Mouse (Mus musculus) Patski (cell line): Measurements from ENCODE around the gene Srrm3. TPM values are rescaled to one million over a fixed set of nuclear protein-coding genes. Genes with fewer than 3 reads are reported as not detected.

Experiments used
- ATAC-seq: fragments of 100-300 bp; one replicate; pipeline ENCODE4 v1.8.0; 2021
- CTCF ChIA-PET: fragments of 350-600 bp; sonication (Branson Sonifier 250); formaldehyde crosslinking; loops from one replicate; lab custom pipeline; 2022; ENCODE audit warnings: inconsistent platforms; lab: Charles Lee
- POLR2A ChIA-PET: fragments of 350-600 bp; sonication (Branson Sonifier 250); formaldehyde crosslinking; loops from one replicate; lab custom pipeline; 2022; ENCODE audit warnings: antibody characterized with exemption, inconsistent platforms; lab: Charles Lee
- DNase-seq: peaks from one replicate; pipeline ENCODE4 v3.0.0-alpha.2; 2011; ENCODE audit warnings: low read depth, low spot score
- H3K27me3 ChIP-seq: fragments of 371-371 bp; one replicate; pipeline ENCODE4 v1.5.1; 2021
- CTCF ChIP-seq: fragments of 100-300 bp; IDR thresholded peaks from one replicate; pipeline ENCODE4 v1.5.1; 2021
- in situ Hi-C: fragments of 300-500 bp; cut with MboI; formaldehyde crosslinking; loops from 3 replicates; pipeline ENCODE4 v1.11.1; 2018; ENCODE audit warnings: low pct_unique_long_range_greater_than_20kb, mixed read lengths
- polyA plus RNA-seq: library from polyadenylated mRNA; unstranded; gene quantifications from one replicate; pipeline ENCODE4 v1.2.3, GENCODE M21; 2021

Gene Srrm3
- polyA plus RNA-seq, 1 experiment from 2014 or later = 0.01 TPM

DNA sequence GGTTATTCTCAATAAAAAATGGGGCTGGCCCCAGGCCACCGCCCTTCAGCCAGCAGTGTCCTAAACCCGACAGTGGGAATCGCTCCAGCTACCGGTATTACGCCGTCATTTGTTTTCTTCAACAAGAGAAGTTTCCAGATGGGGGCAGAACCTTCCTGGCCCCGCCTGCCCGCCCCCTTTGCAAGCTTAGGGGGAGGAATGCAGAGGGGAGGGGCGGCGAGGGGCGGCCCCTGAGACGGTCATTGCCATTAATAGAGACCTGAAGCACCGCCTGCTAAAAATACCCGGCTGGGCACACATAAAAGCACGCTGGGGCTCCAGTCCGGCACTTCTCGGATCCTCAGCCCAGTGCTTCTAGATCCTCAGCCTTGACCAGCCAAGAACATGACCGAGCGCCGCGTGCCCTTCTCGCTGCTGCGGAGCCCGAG, 81.0 kb downstream of the Srrm3 start, which contains the start of gene Hspb1:
Gene Hspb1, plus strand, starts transcription at position 245 of the 428 bp plus-strand sequence.
- DNase-seq = peak; percentile 74
- CTCF ChIA-PET = interaction anchor here (1.3 to 1.4 kb wide), 2 partner anchors 10 kb away, joined by 4 to 5 read pairs; no protein-coding TSS in a partner anchor
- TF ChIP-seq CTCF = no peak
- ATAC-seq = peak; percentile 71
- POLR2A ChIA-PET = interaction anchor here (0.7 to 1.3 kb wide), 4 partner anchors 9 to 955 kb away, joined by 3 to 8 read pairs (median 6); no protein-coding TSS in a partner anchor
- no peaks in the 10 kb centered on the region for H3K27me3 ChIP-seq
- in situ Hi-C loops = no loop called here

DNA sequence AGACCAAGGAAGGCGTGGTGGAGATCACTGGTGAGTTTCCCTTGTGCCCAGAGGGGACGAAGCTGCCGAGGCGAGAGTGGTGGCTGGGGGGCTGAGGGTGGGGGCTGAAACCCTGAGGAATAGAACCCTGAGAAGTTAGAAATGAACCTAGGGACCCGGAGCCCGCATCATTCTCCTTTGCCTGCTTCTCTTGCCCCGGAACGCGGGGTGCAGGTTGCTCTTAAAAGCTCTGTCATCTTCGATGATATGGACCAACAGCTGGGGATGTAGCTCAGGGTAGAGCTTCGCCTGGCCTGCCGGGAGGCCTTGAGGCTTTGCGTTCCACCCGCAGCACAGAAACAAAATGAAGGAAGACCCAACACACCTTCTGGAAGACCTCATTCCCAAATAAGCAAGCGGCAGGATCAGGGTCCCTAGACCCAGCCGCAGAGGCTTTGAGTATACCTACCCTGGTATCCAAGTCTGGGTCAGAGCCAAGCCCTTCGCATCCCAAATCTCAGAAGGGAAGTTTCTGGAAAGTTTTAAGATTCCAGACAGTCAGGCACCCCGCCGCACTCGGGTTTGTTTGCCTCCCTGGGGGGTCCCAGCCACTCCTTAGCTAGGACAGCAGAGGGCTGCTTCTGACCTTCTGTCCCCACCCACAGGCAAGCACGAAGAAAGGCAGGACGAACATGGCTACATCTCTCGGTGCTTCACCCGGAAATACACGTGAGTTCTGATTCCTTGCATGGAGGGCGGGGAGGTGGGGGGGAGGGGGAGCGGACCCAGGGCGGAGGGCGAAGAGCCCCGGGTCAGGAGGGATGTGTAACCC, 81.9 kb downstream of the Srrm3 start:
- ATAC-seq (no peak), DNase-seq (no peak)
- POLR2A ChIA-PET = interaction anchor here (0.6 to 1.3 kb wide), 4 partner anchors 9 to 47 kb away, joined by 3 to 8 read pairs (median 3); no protein-coding TSS in a partner anchor
- TF ChIP-seq CTCF = no peak
- CTCF ChIA-PET = interaction anchor here (1.3 to 1.4 kb wide), 2 partner anchors 10 kb away, joined by 4 to 5 read pairs; no protein-coding TSS in a partner anchor
- no peaks in the 10 kb centered on the region for H3K27me3 ChIP-seq
- in situ Hi-C loops = no loop called here

DNA sequence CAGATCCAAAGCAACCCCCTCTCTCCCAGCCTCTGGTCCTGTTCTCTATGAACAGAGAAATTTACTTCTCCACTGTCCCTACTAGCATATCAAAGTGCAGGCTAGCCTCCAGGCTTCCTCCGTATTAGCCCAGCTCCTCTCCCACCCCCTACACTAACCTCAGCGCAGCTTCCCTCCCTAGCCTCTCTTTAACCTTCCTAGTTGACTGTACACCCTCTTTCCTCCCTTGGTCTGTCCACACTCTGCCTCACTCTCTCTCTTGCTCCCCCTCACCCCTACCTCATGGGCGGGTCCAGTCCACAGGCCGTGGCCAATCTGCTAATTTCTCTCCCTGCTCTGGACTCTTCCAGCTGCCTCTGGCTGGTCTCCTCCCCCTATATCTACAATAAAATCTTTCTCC, 83.6 kb downstream of the Srrm3 start:
- no peak for TF ChIP-seq CTCF
- POLR2A ChIA-PET = interaction anchor here (0.6 kb wide), 2 partner anchors 10 to 675 kb away, joined by 3 to 4 read pairs; no protein-coding TSS in a partner anchor
- CTCF ChIA-PET = interaction anchor here (1.0 to 2.7 kb wide), 3 partner anchors 11 to 92 kb away, joined by 3 to 12 read pairs (median 7); no protein-coding TSS in a partner anchor

DNA sequence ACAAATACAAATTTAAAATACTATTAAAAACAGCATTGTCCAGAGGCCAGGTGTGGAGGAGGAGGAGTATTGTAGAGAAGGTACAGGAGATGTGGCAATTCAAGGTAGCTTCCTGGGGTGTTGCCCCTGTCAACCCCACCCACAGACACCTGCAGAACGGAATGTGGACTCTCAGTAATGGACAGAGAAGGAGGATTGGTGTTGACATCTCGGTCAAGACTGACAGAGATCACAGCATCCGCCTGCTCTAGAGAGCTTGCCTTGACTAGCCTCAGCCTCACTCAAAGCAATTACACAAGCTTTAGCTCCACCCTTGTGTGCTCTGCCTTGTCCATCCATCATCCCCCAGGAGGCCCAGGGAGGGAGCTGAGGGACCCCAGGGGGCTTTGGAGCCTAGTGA, 84.2 kb downstream of the Srrm3 start:
- POLR2A ChIA-PET = interaction anchor here (0.6 kb wide), 1 partner anchor 675 kb away, joined by 3 read pairs; no protein-coding TSS in a partner anchor

More for the DNA sequence above, 83.6 kb downstream of the Srrm3 start:
- in situ Hi-C loops = no loop called here
- DNase-seq = no peak
- H3K27me3 ChIP-seq = no peaks in the 10 kb centered on the region
- no peak for ATAC-seq

DNA sequence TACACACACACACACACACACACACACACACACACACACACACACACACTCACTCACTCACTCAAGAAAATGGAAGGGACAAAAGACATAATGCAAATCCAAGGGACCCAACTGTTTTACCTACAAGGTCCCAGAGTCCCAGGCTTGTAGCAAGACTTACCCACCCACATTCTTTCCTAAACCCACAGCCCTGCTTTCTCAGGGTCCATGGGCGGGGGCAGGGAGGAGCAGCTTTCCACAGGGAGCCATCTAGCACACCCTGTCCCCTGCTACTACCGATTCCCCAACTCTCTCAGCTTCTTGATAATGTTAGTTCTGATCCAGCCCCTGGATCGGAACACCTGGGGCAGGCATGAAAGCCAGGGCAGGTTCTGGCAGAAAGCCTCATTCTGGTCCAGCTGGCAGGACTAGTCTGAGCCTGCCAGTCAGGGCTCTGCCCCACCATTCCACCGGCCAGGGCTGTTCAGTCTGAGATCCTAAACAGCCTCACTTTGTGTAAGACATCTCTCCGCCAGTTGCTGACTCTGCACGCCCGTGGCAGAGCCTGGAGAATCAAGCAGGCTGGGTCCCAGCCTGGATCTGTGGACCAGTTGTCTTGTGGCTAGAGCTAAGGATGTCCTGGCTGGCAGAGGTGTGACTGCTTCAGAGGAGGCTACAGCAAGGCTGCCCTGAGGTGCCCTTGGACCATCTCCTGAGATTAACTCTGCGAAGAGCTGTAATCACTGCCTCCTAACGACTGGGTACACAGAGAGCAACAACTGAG, 86.1 kb downstream of the Srrm3 start:
- no peak for TF ChIP-seq CTCF
- DNase-seq = no peak
- no peaks in the 10 kb centered on the region for H3K27me3 ChIP-seq
- POLR2A ChIA-PET = interaction anchor here (0.6 to 0.7 kb wide), 3 partner anchors 12 to 1176 kb away, joined by 3 to 5 read pairs (median 3); no protein-coding TSS in a partner anchor
- CTCF ChIA-PET = interaction anchor here (0.8 to 2.7 kb wide), 5 partner anchors 8 to 135 kb away, joined by 3 to 12 read pairs (median 3); no protein-coding TSS in a partner anchor
- ATAC-seq = no peak
- in situ Hi-C loops = no loop called here

More for the DNA sequence above, 84.2 kb downstream of the Srrm3 start:
- in situ Hi-C loops = no loop called here
- CTCF ChIA-PET = interaction anchor here (1.5 to 2.7 kb wide), 2 partner anchors 10 to 13 kb away, joined by 7 to 12 read pairs; no protein-coding TSS in a partner anchor
- no peak for ATAC-seq
- DNase-seq = no peak
- TF ChIP-seq CTCF = no peak
- no peaks in the 10 kb centered on the region for H3K27me3 ChIP-seq

DNA sequence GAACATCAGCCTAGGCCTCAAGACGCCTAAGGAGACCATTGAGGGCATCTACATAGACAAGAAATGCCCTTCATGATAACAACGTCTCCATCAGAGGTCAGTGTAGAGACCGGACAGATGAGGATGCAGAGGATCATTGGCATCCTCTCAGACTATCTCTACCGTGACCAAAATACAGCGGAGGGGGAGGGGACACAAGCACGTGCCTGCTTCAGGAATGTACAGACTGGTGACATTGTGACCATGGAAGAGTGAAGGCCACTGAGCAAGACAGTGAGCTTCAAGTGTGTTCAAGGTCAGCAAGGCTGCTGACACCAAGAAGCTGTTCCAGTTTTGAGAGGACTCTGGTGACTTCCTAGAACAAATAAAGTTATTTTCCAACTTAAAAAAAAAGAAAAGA, 88.3 kb downstream of the Srrm3 start:
- no peak for TF ChIP-seq CTCF
- DNase-seq (no peak), ATAC-seq (no peak)
- in situ Hi-C loops = no loop called here
- H3K27me3 ChIP-seq = no peaks in the 10 kb centered on the region
- CTCF ChIA-PET = interaction anchor here (2.0 kb wide), 1 partner anchor 17 kb away, joined by 5 read pairs; no protein-coding TSS in a partner anchor
- POLR2A ChIA-PET = no interaction called here

DNA sequence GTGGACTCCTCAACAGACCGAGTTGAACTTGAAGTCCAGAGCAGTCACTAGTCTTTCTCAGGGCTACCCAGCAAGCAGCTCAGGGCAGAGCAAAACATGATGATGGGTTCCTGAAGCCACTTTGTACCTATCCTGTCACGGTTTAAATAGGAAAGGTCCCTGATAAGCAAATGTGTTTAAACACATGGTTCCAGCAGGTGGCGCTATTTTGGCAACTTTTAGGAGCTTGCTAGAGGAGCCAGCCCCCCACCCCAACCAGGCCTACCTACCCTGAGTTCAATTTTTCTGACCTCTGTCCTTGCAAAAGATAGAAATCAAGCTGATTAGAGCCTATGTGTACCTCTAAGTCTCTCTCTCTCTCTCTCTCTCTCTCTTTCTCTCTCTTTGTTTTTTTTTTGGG, 91.3 kb downstream of the Srrm3 start:
- no peaks in the 10 kb centered on the region for H3K27me3 ChIP-seq
- DNase-seq (no peak), ATAC-seq (no peak)
- peak; percentile 82 for TF ChIP-seq CTCF
- ChIA-PET CTCF (interaction anchor here (0.8 to 1.6 kb wide), 12 partner anchors 8 to 200 kb away, joined by 3 to 9 read pairs (median 4); partner anchors contain the start of gene Hspb1), POLR2A (interaction anchor here (0.9 to 1.0 kb wide), 2 partner anchors 10 to 26 kb away, joined by 3 to 5 read pairs; no protein-coding TSS in a partner anchor)
- in situ Hi-C loops = no loop called here

DNA sequence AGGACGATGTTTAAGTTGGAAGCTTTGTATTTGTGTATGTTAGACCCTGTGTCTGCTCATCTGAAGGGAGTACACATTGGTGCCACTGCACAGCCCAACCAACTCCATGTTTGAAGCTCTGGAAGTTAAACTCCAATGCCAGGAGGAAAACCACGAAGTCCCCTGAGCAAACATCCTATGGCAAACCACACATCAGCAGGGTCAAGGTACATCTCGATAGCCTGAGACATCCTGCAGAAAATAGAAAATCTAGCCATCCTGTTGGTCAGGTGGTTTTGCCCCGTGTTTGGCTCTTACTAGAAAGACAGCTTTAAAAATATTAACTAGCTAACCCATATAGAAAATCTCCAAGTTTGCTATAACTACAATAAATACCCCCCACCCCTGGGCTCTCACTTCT, 92.3 kb downstream of the Srrm3 start:
- no peak for TF ChIP-seq CTCF
- in situ Hi-C loops = no loop called here
- DNase-seq = no peak
- ChIA-PET CTCF (interaction anchor here (0.9 to 1.0 kb wide), 2 partner anchors 33 to 86 kb away, joined by 3 to 4 read pairs; no protein-coding TSS in a partner anchor), POLR2A (interaction anchor here (1.1 kb wide), 1 partner anchor 59 kb away, joined by 4 read pairs; no protein-coding TSS in a partner anchor)
- no peak for ATAC-seq
- H3K27me3 ChIP-seq = no peaks in the 10 kb centered on the region

DNA sequence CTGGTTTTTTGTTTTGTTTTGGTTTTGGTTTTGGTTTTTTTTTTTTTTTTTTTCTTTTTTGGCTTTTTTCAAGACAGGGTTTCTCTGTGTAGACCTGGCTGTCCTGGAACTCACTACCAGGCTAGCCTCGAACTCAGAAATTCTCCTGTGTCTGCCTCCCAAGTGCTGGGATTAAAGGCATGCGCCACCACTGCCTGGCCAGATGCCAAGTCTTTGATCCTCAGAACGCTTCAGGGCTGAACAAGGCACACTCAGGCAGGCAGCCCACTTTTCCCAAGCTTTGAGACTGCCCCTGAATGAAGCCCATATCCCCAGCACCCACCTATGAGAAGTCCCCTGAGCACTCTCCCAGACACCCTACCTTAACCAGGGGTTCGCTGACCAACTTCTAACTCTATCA, 93.1 kb downstream of the Srrm3 start:
- H3K27me3 ChIP-seq = no peaks in the 10 kb centered on the region
- no peak for DNase-seq
- in situ Hi-C loops = loop anchor here (5.0 kb wide), 1 partner anchor 147 kb away; no protein-coding TSS in a partner anchor
- ChIA-PET CTCF (interaction anchor here (3.0 kb wide), 1 partner anchor 9 kb away, joined by 12 read pairs; no protein-coding TSS in a partner anchor), POLR2A (interaction anchor here (1.1 kb wide), 1 partner anchor 58 kb away, joined by 4 read pairs; no protein-coding TSS in a partner anchor)
- ATAC-seq = no peak
- no peak for TF ChIP-seq CTCF
